Mouse (Mus musculus) gonadal fat pad, adult 2 months (tissue): Measurements from ENCODE around the gene B3gnt8. TPM values are rescaled to one million over a fixed set of nuclear protein-coding genes. Genes with fewer than 3 reads are reported as not detected.

Experiments
- polyA plus RNA-seq: library from polyadenylated mRNA; depleted of rRNA; stranded (reverse); fragments of >200 nt; gene quantifications from 2 replicates; pipeline ENCODE4 v1.2.3, GENCODE M21; 2012; rRNA removed

B3gnt8 gene
- polyA plus RNA-seq, 1 experiment = 13.8 TPM

Other genes with a start within 250 kb of the B3gnt8 start
- gene Lipe, start 227.9 kb upstream of the B3gnt8 start, polyA plus RNA-seq = 664 and 702 TPM in 2 replicates
- gene Cxcl17, start 213.8 kb upstream of the B3gnt8 start, polyA plus RNA-seq = not detected in 2 replicates
- 7.4 and 8.9 TPM in 2 replicates for gene Ceacam1, start 149.1 kb upstream of the B3gnt8 start, polyA plus RNA-seq
- 0.16 and 0.31 TPM in 2 replicates for gene Ceacam2, start 86.8 kb upstream of the B3gnt8 start, polyA plus RNA-seq
- 0.20 and 0.33 TPM in 2 replicates for gene Erich4, start 10.8 kb upstream of the B3gnt8 start, polyA plus RNA-seq
- gene Dmac2, start 7.2 kb upstream of the B3gnt8 start, polyA plus RNA-seq = 28.5 and 28.9 TPM in 2 replicates
- 199 and 232 TPM in 2 replicates for gene Bckdha, start 32.3 kb downstream of the B3gnt8 start, polyA plus RNA-seq
- 54.8 and 66.2 TPM in 2 replicates for gene Exosc5, start 32.5 kb downstream of the B3gnt8 start, polyA plus RNA-seq
- 3.5 and 4.1 TPM in 2 replicates for gene Tmem91, start 48.5 kb downstream of the B3gnt8 start, polyA plus RNA-seq
- 42.3 and 46.3 TPM in 2 replicates for gene B9d2, start 54.1 kb downstream of the B3gnt8 start, polyA plus RNA-seq
- 32.4 and 52.4 TPM in 2 replicates for gene Tgfb1, start 60.3 kb downstream of the B3gnt8 start, polyA plus RNA-seq
- 46.3 and 54.6 TPM in 2 replicates for gene Ccdc97, start 92.4 kb downstream of the B3gnt8 start, polyA plus RNA-seq
- 32.1 and 58.5 TPM in 2 replicates for gene Hnrnpul1, start 128.1 kb downstream of the B3gnt8 start, polyA plus RNA-seq
- 56.1 and 57.0 TPM in 2 replicates for gene Axl, start 162.1 kb downstream of the B3gnt8 start, polyA plus RNA-seq
- 4.2 and 5.4 TPM in 2 replicates for gene Cyp2s1, start 190.3 kb downstream of the B3gnt8 start, polyA plus RNA-seq